Mouse (Mus musculus) c-Kit-positive CD71-negative TER-119-negative erythroid progenitor cells, embryonic 14.5 days (primary cell): ENCODE data around the gene Rpia.

Experiments
- DNase-seq: peaks from one replicate; pipeline ENCODE4 v3.0.0-alpha.2; 2013; ENCODE audit warnings: low read depth

Rpia gene

DNA sequence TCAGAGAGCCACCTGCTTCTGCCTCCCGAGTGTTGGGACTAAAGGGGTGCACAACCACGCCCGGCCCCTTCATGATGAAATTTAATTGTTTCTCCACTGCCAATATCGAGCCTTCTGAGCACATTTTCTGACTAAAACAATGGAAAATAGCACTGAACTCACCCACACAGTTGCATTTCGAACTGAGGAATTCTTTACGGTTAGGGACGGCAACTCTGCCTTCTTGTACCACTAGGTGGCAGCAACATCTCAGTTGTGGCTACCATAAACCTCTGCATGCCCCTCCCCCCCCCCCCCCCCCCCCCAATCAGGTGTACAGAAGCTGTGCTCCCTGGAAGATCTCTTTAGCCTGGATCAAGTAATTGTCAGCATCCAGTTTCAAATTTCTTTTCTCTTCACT lies 13.2 kb upstream of the Rpia start:
- DNase-seq = no peak

DNA sequence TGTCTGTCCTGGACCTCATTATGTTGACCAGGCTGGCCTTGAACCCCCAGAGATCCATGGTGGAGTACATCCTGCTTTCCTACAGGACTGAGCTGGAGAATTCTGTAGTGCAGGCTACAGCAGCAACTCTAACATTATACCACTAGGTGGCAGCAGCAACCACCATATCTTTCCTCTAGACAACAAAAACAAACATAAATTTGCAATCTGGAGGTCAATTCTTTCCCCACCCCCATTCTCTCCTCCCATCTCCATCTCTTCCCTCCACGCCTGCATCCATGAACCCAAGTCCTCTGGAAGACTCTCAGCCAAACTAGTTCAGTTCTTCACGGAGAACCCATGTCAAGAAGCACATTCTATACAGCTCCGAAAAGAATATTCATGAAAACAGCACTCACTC lies 12.6 kb upstream of the Rpia start:
- no peak for DNase-seq

DNA sequence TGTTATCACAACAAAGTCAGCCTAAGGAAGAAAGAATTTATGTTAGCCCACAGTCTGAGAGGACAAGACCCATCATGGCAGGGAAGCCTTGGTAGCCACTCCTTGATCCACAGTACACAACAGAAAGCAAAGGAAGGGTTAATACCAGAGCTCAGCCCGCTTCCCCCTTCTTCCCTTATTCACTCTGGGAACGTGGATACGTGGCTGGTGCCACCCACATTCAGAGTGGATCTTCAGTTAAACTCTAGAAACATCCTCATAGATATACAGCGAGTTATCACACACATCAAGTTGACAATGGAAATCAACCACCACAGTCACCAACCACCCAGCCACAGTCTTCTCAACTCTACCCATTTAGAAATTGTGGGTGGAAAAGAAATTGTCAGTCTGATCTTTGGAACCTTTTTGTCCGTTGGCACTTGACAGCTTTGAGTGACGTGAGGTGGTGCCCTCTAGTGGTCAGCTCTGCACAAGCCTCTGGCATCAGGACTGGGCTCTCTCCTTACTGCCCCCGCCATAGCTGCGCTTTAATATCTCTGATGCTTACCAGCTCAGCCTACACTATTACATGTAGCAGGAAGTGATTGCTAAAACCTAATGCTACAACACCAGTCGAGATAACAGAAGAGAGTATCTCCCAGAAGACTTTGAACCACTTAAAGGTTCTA lies 5.7 kb upstream of the Rpia start:
- DNase-seq = no peak

DNA sequence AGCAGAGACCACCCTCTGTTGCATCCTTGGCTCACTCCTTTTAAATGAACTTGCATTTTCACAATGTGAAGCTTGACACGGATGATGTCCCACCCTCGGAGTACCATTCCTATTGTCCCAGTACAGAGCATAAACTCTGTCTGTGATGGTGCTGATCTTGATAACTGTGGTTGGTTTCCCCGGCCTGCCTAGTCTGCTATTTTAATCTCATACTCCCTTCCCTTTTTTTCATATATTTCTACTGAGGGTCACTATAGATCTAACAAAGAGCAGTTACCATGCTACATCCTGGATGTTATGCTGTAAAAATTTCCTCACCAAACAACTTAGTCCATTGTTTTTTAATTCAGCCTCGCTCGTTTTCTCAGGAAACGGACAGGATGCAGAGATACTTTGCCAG lies 4.9 kb upstream of the Rpia start:
- DNase-seq = no peak

- DNase-seq = no peak
Observed at GRCm38 (mm10) chr6:70792644-70793043, 612 bp upstream of the Rpia start.

DNA sequence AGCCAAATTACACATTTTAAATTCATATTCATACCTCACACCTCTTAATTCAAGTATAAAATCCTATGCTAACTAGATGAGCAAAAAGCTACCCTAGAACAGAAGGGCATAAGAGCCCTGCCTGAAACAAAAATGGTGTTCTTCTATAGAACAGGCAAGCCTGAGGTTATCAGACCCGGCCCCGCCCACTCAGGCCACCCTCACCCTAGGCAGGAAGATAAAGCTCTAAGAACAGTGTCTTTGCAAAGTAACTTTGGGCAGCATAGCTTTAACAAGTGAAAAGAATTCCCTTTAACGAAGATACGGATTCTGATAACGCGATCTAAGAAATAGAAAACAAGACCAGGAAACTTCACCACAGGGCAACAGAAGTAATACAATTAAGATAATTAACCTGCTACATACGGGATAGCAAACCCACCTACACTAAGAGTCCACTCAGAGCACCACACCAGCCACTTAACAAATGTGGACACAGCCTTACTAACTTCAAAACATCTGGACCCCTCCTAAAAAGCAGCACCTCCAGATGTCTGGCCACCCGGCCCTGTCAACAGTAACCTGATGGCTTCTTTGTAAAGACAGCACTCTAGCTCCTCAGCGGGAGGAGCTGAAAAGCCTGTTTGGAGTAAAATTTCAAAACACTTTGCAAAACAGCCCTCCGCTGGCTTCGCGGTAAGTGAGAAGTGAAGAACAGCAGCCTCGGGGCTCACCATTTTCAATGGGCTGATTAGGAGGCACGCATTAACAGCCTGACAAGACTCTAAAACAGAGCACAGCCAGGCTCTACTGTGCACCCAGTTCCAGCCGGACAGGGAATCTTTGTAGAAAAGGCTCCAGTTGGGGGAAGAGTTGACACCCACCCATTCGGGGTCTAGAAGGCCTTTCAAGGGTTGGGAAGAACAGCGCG lies 925 bp downstream of the Rpia start:
- DNase-seq = no peak

DNA sequence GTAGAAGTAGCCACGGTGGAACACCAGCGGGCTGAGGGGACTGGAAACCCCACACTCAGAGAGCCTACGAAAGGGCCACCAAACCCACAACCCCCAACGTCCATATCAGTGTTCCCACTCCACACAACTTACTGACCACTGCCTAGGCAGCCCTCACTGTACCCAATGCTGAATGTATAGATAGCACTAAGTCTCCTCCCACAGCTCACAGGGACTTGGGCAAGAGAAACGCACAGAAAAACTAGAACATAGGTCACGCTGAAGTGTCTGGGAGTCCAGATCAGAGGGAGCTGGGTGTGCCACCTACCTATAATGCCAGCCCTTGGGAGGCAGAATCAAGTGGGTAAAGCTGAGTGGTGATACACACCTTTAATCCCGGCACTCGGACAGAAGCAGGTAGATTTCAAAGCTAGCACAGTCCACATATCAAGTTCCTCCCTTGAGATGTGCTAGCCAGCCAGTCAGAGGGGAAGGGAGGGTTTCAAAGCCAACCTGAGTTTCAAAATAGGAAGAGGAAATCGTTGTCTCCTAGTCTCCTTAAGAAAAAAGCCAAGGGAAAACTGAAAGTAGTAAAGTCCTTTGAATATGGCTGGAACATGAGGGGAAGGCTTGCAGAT lies 1.9 kb downstream of the Rpia start:
- DNase-seq = no peak

GRCm38 (mm10) chr6:70789134-70789533 lies 2.9 kb downstream of the Rpia start:
- DNase-seq = no peak

- no peak for DNase-seq
Observed at GRCm38 (mm10) chr6:70787524-70787923, 4.5 kb downstream of the Rpia start.

DNA sequence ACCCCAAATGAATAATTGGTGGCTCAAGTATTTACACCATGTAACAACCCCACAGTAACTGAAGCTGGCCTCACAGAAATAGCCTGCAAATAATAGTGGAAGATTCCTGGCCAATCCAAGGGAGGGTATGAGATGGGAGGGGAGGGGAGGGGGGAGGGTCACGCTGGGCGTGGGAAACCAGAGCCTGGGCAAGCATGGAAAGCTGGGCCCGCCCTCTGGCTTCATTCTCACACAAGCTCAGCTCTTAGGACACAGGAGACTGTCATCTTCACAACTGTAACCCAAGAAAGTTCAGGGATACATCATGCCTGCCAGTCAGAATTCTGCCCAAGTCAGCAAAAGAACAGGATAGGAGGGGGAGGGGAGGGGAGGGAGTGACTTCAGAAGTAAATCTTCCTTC lies 6.2 kb downstream of the Rpia start:
- no peak for DNase-seq

GRCm38 (mm10) chr6:70784811-70785210 lies 7.2 kb downstream of the Rpia start:
- no peak for DNase-seq

DNA sequence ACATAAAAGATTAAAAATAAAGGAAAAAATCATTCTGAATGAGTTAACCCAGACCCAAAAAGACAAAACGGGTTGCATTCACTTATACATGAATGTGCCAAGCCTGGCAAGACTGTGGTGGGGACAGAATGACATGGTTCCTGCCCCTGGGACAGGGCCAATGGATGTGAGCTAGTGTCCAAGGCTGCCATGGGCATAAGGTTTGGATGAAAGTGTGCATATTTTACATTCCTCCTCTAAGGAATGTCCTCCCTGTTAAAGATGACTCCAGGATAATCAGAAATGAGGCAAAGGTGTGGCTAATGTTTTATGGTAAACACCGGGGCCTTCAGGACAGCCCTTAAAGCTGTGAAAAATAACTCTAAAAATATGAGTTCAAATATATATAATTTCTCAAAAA lies 10.7 kb downstream of the Rpia start:
- no peak for DNase-seq

DNA sequence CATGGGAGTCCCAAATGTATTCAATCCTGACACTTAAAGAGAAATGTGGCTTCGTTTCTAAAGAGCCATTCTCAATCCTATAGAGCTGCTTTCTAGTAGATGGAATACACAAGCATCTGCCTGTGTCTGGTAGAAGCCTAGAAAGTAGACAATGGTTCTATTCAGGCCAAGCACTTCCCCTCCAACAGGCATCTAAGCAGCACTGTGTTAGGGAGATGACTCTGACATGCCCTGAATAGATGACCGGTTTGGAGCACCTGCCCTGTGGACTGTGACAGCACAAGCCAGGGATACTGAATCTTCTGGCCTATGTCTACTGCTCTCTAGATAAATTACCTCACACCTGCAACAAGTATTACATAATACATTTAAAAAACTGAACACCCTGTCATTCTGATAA lies 17.7 kb downstream of the Rpia start:
- no peak for DNase-seq

GRCm38 (mm10) chr6:70773769-70774168 lies 18.3 kb downstream of the Rpia start:
- no peak for DNase-seq

DNA sequence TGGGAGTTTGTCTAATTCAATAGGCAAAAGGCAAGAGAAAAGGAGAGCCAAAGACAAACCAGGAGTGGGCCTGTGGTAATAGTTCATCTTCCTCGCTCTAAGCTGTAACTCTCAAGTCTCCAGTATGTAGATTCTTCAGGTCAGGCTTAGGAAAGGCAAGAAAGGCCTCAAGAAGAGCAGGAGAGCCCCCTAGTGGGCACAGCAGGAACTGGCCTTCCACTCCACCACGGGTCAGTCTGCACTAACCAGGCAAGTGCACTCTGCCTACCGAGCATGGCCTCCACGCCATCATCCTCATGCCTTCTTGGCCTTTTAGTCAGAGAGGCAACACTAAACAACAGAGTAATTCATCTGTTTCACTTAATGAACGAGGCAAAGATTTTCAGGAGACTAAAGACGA lies 23.3 kb downstream of the Rpia start:
- peak; percentile 56 for DNase-seq

- DNase-seq = no peak
Observed at GRCm38 (mm10) chr6:70765076-70765475, 27.0 kb downstream of the Rpia start.

DNA sequence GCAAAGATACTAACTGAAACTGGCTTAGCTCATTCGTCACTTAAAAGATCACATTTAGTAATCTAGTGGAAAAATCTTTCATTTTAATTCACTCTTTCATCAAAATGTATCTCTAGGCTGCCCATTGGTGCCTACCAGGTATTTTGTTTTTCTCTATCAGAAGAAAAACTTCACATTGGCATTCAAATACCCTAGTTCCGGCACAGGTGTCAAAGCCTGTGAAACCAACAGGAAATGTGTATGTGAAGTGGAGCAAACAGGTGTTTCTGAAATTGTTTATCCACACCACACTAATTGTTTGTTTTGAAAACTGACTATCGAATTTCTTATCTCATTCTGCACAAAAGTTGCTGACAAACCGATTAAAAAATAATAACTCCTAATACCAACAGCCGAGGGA lies 27.5 kb downstream of the Rpia start:
- no peak for DNase-seq

GRCm38 (mm10) chr6:70763881-70764280 lies 28.2 kb downstream of the Rpia start:
- DNase-seq = no peak

DNA sequence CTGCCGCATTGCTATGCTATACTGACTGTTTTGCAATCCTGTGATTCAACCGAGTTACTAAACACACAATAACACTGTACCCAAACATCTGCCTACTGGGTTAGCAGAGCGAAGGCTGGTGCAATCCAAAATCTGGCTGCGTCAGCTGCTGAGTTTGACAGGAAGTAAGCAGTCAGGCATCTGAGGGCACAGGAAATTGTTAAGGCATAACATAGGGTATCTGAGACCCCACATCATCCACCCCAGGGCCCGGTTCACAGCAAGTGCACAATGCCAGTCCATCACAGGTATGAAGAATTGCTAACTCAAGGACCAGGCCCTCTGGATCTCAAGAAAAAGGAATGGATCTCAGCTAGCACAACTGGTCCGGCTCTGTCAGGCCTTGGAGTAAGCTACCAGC lies 29.4 kb downstream of the Rpia start:
- no peak for DNase-seq

DNA sequence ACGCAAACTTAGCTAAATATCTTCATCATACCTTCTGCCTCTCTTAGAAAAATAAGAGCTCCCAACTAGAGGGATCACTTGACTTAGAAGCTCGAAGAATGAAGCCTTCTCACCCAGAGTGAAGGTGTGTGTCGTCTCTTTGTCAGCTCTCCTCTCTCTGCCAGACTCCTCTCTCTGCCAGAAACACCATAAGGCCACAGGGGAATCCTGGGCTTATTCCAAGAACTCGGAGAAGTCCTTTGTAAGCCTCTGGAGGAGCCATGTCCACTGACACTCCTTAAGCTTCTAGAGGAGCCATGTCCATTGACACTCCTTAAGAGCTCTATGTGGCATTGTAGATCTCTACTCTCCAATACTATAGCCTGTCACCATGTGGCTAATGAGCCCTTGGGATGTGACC lies 31.1 kb downstream of the Rpia start:
- DNase-seq = no peak

DNA sequence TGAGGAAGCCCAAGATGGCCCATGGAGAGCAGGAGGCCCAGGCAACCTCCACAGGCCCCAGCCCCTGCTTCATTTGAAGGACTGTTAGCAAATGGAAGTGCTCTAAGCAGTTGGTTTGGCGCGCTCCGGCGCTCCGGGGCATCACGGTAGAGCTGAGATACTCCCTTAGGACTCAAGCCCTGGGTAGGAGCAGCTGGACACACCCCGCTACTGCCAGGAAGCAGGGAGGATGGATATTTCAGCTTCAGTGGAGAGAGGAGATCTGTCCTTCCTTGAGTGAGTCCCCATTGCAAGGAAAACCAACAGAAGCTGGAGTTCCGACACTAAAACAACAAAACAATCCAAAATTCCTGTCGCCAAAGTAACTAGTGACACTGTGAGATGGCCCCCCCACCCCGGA lies 37.2 kb downstream of the Rpia start:
- no peak for DNase-seq

GRCm38 (mm10) chr6:70752351-70752750 lies 39.7 kb downstream of the Rpia start:
- DNase-seq = peak; percentile 51

- no peak for DNase-seq
Observed at GRCm38 (mm10) chr6:70751898-70752273, 40.1 kb downstream of the Rpia start.
